Mouse (Mus musculus) olfactory bulb, adult 2 months (tissue): ENCODE results near the gene Cntn6.

ENCODE experiments used
- CTCF ChIP-seq: fragments of 200-500 bp; IDR thresholded peaks from 2 replicates; pipeline ENCODE4 v1.5.1; 2012; ENCODE audit warnings: low read depth, mild to moderate bottlenecking, low read length, moderate library complexity; ENCODE audit not compliant: insufficient read depth
- POLR2A ChIP-seq: fragments of 200-500 bp; IDR thresholded peaks from 2 replicates; pipeline ENCODE4 v1.6.1; 2012; ENCODE audit warnings: mild to moderate bottlenecking, low read depth, low read length, moderate library complexity; ENCODE audit not compliant: insufficient read depth

GRCm38 (mm10) chr6:104569564-104569963, 77.0 kb downstream of the Cntn6 start:
- TF ChIP-seq POLR2A: no peak
- no peak for TF ChIP-seq CTCF
